Mouse (Mus musculus) kidney, postnatal 36 days (tissue): ENCODE results near the gene Fat3.

Experiments
- DNase-seq, 2 experiments: peaks; one replicate each; pipeline ENCODE4 v3.0.0; 2021 to 2022; ENCODE audit warnings: mixed read lengths in 2 of 2

Fat3 gene

GRCm38 (mm10) chr9:16428589-16428988 is 72.5 kb downstream of the Fat3 start:
- DNase-seq = no peak

- DNase-seq = no peak
Measured at GRCm38 (mm10) chr9:16422707-16423106, 78.4 kb downstream of the Fat3 start.

GRCm38 (mm10) chr9:16402815-16403214 is 98.3 kb downstream of the Fat3 start:
- no peak for DNase-seq

GRCm38 (mm10) chr9:16398734-16399686 is 102.1 kb downstream of the Fat3 start:
- DNase-seq = no peak

- DNase-seq = no peak
Measured at GRCm38 (mm10) chr9:16389141-16389540, 111.9 kb downstream of the Fat3 start.

GRCm38 (mm10) chr9:16387527-16387926 is 113.6 kb downstream of the Fat3 start:
- no peak for DNase-seq

- DNase-seq = no peak
Measured at GRCm38 (mm10) chr9:16363713-16364112, 137.4 kb downstream of the Fat3 start.

GRCm38 (mm10) chr9:16361811-16362210 is 139.3 kb downstream of the Fat3 start:
- DNase-seq = no peak

- DNase-seq = no peak
Measured at GRCm38 (mm10) chr9:16356636-16357035, 144.4 kb downstream of the Fat3 start.

- no peak for DNase-seq
Measured at GRCm38 (mm10) chr9:16354906-16355305, 146.2 kb downstream of the Fat3 start.

- DNase-seq = no peak
Measured at GRCm38 (mm10) chr9:16353049-16353724, 147.9 kb downstream of the Fat3 start.

- no peak for DNase-seq
Measured at GRCm38 (mm10) chr9:16352486-16353048, 148.5 kb downstream of the Fat3 start.

GRCm38 (mm10) chr9:16344902-16345855 is 155.9 kb downstream of the Fat3 start:
- DNase-seq = no peak

GRCm38 (mm10) chr9:16343191-16343590 is 157.9 kb downstream of the Fat3 start:
- DNase-seq = no peak

GRCm38 (mm10) chr9:16342577-16342976 is 158.5 kb downstream of the Fat3 start:
- no peak for DNase-seq

GRCm38 (mm10) chr9:16330290-16330984 is 170.6 kb downstream of the Fat3 start:
- no peak for DNase-seq

- DNase-seq = no peak
Measured at GRCm38 (mm10) chr9:16318957-16319356, 182.1 kb downstream of the Fat3 start.

GRCm38 (mm10) chr9:16312599-16313197 is 188.4 kb downstream of the Fat3 start:
- DNase-seq = no peak

GRCm38 (mm10) chr9:16310855-16311848 is 189.9 kb downstream of the Fat3 start:
- DNase-seq = no peak

GRCm38 (mm10) chr9:16310305-16310704 is 190.8 kb downstream of the Fat3 start:
- DNase-seq = no peak
